Mouse (Mus musculus) limb, embryonic 14.5 days (tissue): ENCODE measurements around the gene Rbms3. TPM values are rescaled to one million over a fixed set of nuclear protein-coding genes. Genes with fewer than 3 reads are reported as not detected.

Experiments
- ATAC-seq: fragments of 200-750 bp; cut with Nextera tagmentation; 2 replicates; pipeline ENCODE4 v1.8.0; 2017; ENCODE audit warnings: low read depth, moderate number of reproducible peaks, moderate TSS enrichment; ENCODE audit not compliant: low FRiP score
- DNase-seq: peaks from one replicate; pipeline ENCODE4 v3.0.0-alpha.2; 2015; ENCODE audit warnings: low spot score
- H3K27ac ChIP-seq: fragments of 300-500 bp; sonication (generic); replicated peaks from 2 replicates; pipeline ENCODE4 v1.5.1; 2014; ENCODE audit warnings: low read depth, mild to moderate bottlenecking, low read length, moderate library complexity, mixed read lengths
- H3K27me3 ChIP-seq: fragments of 300-500 bp; sonication (generic); 2 replicates; pipeline ENCODE4 v1.6.1; 2014; ENCODE audit warnings: low read length, mixed read lengths; ENCODE audit not compliant: control insufficient read depth, insufficient read depth
- H3K36me3 ChIP-seq: fragments of 300-500 bp; sonication (generic); 2 replicates; pipeline ENCODE4 v1.6.1; 2014; ENCODE audit warnings: mild to moderate bottlenecking, low read length, moderate library complexity, mixed read lengths; ENCODE audit not compliant: control insufficient read depth, insufficient read depth
- H3K4me1 ChIP-seq: fragments of 300-500 bp; sonication (generic); 2 replicates; pipeline ENCODE4 v1.6.1; 2014; ENCODE audit warnings: antibody characterized with exemption, low read length, mixed read lengths; ENCODE audit not compliant: control insufficient read depth, insufficient read depth
- H3K4me2 ChIP-seq: fragments of 300-500 bp; sonication (generic); replicated peaks from 2 replicates; pipeline ENCODE4 v1.6.1; 2014; ENCODE audit warnings: low read depth, mild to moderate bottlenecking, low read length, moderate library complexity; ENCODE audit not compliant: severe bottlenecking
- H3K4me3 ChIP-seq: fragments of 300-500 bp; sonication (generic); replicated peaks from 2 replicates; pipeline ENCODE4 v1.5.1; 2014; ENCODE audit warnings: low read length
- H3K9ac ChIP-seq: fragments of 300-500 bp; sonication (generic); 2 replicates; pipeline ENCODE4 v1.6.1; 2014; ENCODE audit warnings: mild to moderate bottlenecking, low read depth, low read length, moderate library complexity; ENCODE audit not compliant: severe bottlenecking
- H3K9me3 ChIP-seq: fragments of 300-500 bp; sonication (generic); 2 replicates; pipeline ENCODE4 v1.6.1; 2016; ENCODE audit warnings: low read length; ENCODE audit not compliant: control insufficient read depth
- POLR2A ChIP-seq: fragments of 200-500 bp; IDR thresholded peaks from 2 replicates; pipeline ENCODE4 v1.8.0; 2012; ENCODE audit warnings: inconsistent platforms, mild to moderate bottlenecking, moderate library complexity, borderline replicate concordance; ENCODE audit not compliant: insufficient read depth, insufficient read length; ENCODE audit errors: extremely low read depth
- WGBS: fragments of 180-500 bp; shearing (Covaris S2); extraction: QIAGEN DNeasy Blood & Tissue Kit; methylation state at CpG from one replicate; pipeline ENCODE4 v1.1.7; 2014; 5-methylcytosine and 5-hydroxymethylcytosine counted together
- polyA plus RNA-seq, 2 experiments: library from polyadenylated mRNA; depleted of rRNA in 1 of 2; stranded (reverse) in 1 of 2; unstranded in 1 of 2; fragments of >200 nt; fragmentation: Nextera tagmentation in 1 of 2; extraction: Ambion mirVana in 1 of 2; gene quantifications; 2 replicates each; pipeline versions ENCODE4 v1.2.1 to v1.2.3; 2012 to 2014

The Rbms3 gene
- polyA plus RNA-seq, 2 experiments, result 42.1 to 94.5 TPM

GRCm38 (mm10) chr9:117570240-117570821 lies 59.4 kb downstream of the Rbms3 start:
- H3K4me2 ChIP-seq, result no peak overlapping the region
- H3K9ac ChIP-seq, result no peak overlapping the region
- WGBS, result 73% methylated on average over 7 of the region's 7 CpGs
- ATAC-seq (peak; percentile 70; the same call in 1 of the 2 replicates), DNase-seq (peak; percentile 69)
- no peaks in the 10 kb centered on the region for H3K27me3 ChIP-seq
- no peak overlapping the region for H3K27ac ChIP-seq
- peaks cover 12% of the 10 kb centered on the region for H3K4me1 ChIP-seq
- no peaks in the 10 kb centered on the region for H3K36me3 ChIP-seq
- no peak overlapping the region for H3K4me3 ChIP-seq
- no peaks in the 10 kb centered on the region for H3K9me3 ChIP-seq
- TF ChIP-seq POLR2A, result no peak

DNA sequence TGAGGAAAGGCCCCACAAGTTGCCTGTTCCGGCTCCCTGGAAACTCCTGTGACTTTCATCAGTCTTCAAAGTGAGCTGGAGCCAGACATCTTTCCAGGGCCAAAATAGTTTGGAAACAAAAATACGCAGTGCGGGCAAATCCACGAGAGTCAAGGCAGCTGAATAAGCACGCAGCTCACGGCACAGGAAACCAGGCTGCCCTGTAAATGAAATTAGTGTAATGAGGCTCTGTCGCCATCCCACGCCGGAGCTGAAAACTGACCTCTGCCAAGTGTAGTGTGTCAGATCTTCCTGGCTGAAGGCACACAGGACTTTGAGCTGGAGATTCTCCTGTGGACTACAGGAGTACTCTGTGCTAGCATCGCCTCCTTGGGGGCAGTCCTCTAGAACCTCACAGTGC lies 63.4 kb downstream of the Rbms3 start:
- ATAC-seq (peak; percentile 63; the same call in 1 of the 2 replicates), DNase-seq (peak; percentile 69)
- peak overlapping the region; percentile 22; the same call in 1 of the 2 replicates for H3K27ac ChIP-seq

DNA sequence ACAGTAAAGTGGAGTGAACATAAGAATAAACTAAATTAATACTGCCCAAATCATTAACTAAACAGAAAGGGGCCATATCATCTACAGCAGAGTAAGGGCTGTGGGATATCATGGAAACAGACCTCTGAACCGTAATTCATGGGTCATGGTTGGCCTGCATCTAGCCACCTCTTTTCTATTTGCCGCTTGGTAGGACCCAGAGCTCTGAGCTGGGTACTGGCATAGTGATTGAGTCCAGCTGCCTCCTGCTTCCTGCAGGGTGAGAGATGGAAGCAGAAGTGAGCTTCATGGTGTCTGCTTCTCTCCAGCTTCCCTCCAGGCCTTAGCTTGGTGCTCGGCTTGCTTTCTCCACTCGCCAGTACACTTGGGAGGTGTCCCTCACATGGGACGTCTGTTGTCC lies 71.2 kb downstream of the Rbms3 start:
- 76% methylated on average over 5 of the region's 5 CpGs for WGBS
- no peak for TF ChIP-seq POLR2A
- ATAC-seq, result no peak

More for the DNA sequence above, 63.4 kb downstream of the Rbms3 start:
- no peak for TF ChIP-seq POLR2A
- Histone ChIP-seq H3K4me1 (peaks cover 12% of the 10 kb centered on the region), H3K36me3 (no peaks in the 10 kb centered on the region), H3K9me3 (no peaks in the 10 kb centered on the region), H3K9ac (no peak overlapping the region), H3K27me3 (no peaks in the 10 kb centered on the region), H3K4me3 (no peak overlapping the region), H3K4me2 (no peak overlapping the region)
- WGBS, result 38% methylated on average over 10 of the region's 10 CpGs

DNA sequence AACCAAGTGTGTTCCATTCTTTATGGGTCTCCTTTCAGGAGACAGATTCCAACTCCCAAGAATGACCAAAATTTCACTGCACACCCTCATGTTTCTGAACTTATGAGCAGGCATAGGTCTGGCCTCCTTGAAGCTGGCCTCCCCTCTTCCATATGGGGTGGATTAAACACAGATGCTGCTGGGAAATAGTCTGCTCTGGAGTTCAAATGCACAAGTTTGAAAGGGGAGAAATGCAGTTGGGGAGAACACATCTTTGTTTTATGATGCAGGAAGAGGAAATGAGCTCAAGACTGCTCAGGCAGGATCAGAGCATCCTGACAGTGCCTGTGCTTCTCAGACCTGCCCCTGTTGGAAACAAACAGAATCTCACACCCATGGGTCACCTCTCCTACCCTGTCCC lies 75.4 kb downstream of the Rbms3 start:
- ATAC-seq (peak; percentile 60), DNase-seq (peak; percentile 42)
- Histone ChIP-seq H3K9me3 (no peaks in the 10 kb centered on the region), H3K9ac (no peak overlapping the region), H3K4me1 (no peaks in the 10 kb centered on the region), H3K4me3 (no peak overlapping the region), H3K36me3 (no peaks in the 10 kb centered on the region), H3K27ac (peak overlapping the region; percentile 68), H3K27me3 (no peaks in the 10 kb centered on the region), H3K4me2 (no peak overlapping the region)
- no peak for TF ChIP-seq POLR2A

More for the DNA sequence above, 71.2 kb downstream of the Rbms3 start:
- Histone ChIP-seq H3K9ac (no peak overlapping the region), H3K4me1 (no peaks in the 10 kb centered on the region; the same call in 1 of the 2 replicates), H3K27ac (no peak overlapping the region), H3K4me3 (no peak overlapping the region), H3K4me2 (no peak overlapping the region), H3K36me3 (no peaks in the 10 kb centered on the region), H3K9me3 (no peaks in the 10 kb centered on the region), H3K27me3 (no peaks in the 10 kb centered on the region)
- DNase-seq, result no peak

DNA sequence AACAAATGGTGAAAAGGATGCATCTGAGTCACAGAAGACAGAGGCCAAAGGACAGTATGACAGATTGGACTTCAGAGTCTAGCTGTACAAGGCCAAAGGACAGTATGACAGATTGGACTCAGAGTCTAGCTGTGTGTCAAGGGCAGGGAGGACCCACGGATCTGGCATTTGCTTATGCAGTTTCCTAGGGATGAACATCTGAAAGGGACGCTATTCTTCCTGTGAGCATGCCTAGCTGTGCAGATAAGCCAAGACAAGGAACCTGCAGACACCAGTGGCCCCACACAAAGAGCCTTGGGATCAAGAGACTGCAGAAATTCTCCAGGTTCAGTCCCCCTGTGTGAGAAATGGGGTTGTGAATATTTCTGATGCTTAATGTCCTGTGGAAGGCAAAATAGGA lies 100.4 kb downstream of the Rbms3 start:
- Histone ChIP-seq H3K27me3 (no peaks in the 10 kb centered on the region), H3K9me3 (no peaks in the 10 kb centered on the region), H3K9ac (no peak overlapping the region), H3K4me2 (no peak overlapping the region), H3K27ac (no peak overlapping the region), H3K36me3 (no peaks in the 10 kb centered on the region), H3K4me3 (no peak overlapping the region), H3K4me1 (no peaks in the 10 kb centered on the region)
- ATAC-seq, result no peak
- WGBS, result 73% methylated on average over 2 of the region's 2 CpGs
- DNase-seq, result no peak
- no peak for TF ChIP-seq POLR2A

- no peaks in the 10 kb centered on the region for H3K4me1 ChIP-seq
- no peak for TF ChIP-seq POLR2A
- H3K4me2 ChIP-seq, result no peak overlapping the region
- H3K27ac ChIP-seq, result no peak overlapping the region
- WGBS, result 62% methylated on average over 11 of the region's 11 CpGs
- H3K9ac ChIP-seq, result no peak overlapping the region
- no peak for DNase-seq
- no peak for ATAC-seq
- H3K36me3 ChIP-seq, result no peaks in the 10 kb centered on the region
- no peak overlapping the region for H3K4me3 ChIP-seq
- H3K9me3 ChIP-seq, result no peaks in the 10 kb centered on the region
- H3K27me3 ChIP-seq, result no peaks in the 10 kb centered on the region
These were observed 120.8 kb downstream of the Rbms3 start for GRCm38 (mm10) chr9:117508941-117509340.
